Mouse (Mus musculus) thymus, adult 2 months (tissue): ENCODE measurements around the gene Gemin2.

ENCODE experiments used
- CTCF ChIP-seq: fragments of 200-500 bp; IDR thresholded peaks from 2 replicates; pipeline ENCODE4 v1.5.1; 2012; ENCODE audit warnings: mild to moderate bottlenecking, control low read depth, low read length, moderate library complexity, borderline replicate concordance; ENCODE audit not compliant: control insufficient read depth, poor library complexity, insufficient read depth; ENCODE audit errors: extremely low read depth
- POLR2A ChIP-seq: fragments of 200-500 bp; IDR thresholded peaks from 2 replicates; pipeline ENCODE4 v1.6.1; 2012; ENCODE audit warnings: mild to moderate bottlenecking, low read length, control low read depth, moderate library complexity; ENCODE audit not compliant: control insufficient read depth, poor library complexity, insufficient read depth; ENCODE audit errors: extremely low read depth

DNA sequence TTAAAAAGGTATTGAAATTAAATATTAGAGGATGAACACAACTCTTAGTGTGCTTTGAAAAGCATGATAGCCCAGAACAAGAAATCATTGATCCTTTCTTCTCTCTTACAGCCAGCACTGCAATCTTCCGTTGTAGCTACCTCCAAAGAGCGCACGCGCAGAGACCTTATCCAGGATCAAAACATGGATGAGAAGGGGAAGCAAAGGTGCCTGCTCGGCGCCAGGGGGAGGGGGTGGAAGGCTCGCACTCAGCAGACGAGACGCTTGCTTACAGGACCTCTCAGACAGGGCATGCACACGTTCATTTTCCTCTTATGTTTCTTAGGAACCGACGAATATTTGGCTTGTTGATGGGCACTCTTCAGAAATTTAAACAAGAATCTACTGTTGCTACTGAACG is 55.6 kb downstream of the Gemin2 start:
- no peak for TF ChIP-seq CTCF
- no peak for TF ChIP-seq POLR2A
